Mouse (Mus musculus): ENCODE data around the gene Gpx8.

Gpx8 gene

DNA sequence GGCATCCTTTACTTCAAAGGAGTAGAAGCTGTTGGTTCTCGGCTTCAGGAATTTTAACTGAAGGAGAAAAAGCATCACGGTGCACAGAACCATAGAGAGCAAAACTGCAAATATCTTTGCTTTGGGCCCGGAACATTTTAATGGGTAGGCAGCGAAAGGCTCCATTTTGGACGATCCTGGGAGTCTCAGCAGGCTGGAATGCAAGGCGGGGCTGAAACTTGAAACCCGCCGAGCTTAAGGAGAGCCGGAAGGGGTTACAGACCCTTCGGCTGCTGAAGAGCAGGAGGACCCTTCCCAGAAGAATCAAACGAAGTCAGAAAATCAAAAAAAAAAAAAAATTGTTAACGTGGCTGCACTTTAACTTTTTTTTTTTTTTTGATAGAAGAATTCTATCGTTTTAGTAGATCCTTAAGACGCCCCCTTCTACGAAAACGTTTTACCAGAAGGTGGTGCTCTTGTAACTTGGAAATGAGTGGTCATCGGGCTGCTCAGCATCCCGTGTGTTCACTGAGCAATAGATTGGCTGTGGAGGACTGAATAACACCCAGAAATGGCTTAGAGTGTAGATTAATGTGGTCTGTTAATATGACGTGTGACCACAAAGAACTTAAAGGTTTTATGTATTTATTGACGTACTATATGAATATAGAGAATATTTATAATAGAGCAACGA, at the start of gene Gpx8:
Gene Gpx8, minus strand, starts transcription at position 200 of the 673 bp plus-strand sequence.
- DNase-seq (ENCODE audit: low spot score) = peak; percentile 44

DNA sequence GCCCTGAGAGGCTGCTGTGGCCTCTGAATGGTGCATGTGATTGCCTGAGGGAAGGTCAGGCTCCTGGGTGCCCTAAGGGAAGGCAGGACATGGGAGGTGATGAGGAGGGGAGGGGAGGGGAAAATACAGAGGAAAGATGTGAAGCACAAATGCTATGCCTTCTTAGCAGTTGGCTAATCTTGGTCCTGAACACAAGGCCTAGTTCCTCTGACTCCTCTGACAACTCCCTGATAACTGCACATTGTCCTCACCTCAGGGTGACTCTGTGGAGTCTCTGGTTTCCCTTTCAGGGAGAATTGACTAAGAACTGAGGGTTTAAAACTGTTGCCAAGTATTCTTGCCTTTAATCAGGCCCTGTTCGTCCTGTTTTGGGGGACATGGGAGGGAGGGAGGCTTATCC, 48.4 kb upstream of the Gpx8 start:
- no peak for DNase-seq (ENCODE audit: low spot score)

DNA sequence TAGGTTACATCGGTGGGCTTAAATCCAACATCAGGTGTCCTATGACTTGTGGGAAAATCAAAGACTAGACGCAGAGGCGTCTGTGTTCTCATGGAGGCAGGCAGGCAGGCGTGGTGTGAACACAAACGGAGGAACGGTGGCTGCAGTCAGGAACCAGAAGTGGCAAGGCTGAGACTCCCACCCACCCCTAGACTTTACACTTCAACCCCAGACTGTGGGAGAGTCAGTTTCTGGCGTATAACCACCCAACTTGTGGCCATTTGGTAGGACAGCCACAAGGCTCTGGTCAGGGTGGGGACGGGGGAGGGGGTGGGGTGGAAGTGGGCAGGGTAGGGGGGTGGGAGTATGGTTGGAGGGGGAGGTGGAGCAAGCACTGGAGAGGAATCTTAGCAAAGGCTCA, 44.3 kb upstream of the Gpx8 start:
- no peak for DNase-seq (ENCODE audit: low spot score)

DNA sequence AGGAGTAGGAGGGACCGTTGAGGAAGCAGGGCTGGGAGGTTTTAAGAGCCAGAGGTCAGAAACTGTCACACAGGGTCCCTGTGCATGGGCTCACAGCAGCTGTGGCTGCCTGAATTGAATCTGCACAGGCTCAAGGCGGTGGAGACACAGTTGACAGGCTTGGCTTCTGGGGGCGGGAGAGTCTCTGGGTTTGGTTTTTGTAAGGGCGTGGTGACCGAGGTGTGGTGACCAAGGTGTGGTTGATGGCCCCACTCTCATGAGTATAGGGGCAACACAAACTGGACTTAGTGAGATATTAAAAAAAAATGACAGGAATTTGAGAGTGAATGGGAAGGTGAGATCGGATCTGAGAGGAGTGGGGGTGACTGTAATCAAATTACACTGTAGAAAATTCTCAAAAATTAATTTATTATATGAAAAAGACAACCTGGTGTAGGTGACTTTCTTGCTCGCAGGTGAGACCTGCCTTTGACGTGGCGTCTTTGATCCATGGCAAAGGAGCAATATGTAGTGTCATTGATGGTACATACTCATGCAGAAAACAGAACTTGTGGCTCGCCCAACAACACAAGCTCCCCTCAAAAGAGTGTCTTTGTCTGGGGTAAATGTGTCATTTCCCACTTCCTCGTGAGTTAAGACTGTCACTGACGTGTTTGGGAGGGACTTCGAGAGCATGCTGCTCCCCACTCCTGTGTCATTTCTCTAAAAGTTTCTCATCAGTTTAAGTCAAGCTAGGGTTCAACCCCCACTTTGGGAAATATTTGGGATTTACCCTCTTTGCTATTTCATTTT, 41.2 kb upstream of the Gpx8 start:
- DNase-seq (ENCODE audit: low spot score) = no peak

DNA sequence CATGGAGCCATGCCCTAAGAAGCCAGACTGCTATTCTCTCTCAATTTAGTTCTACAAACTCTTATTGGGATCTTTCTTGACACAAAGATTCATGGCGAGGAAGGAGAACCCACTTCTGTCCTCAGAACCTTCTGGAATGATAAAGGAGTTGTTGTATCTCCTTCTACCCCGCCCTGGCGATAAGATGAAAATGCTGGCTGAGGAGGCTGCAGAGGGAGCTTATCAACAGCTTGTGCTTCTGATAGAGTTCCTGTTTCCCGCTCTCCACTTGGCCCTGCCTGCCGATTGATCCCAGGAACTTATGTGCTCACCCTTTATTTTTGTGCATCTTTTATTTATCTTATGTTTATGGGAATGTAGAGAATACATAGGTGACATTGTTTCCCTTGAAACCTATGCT, 38.5 kb upstream of the Gpx8 start:
- no peak for DNase-seq (ENCODE audit: low spot score)

DNA sequence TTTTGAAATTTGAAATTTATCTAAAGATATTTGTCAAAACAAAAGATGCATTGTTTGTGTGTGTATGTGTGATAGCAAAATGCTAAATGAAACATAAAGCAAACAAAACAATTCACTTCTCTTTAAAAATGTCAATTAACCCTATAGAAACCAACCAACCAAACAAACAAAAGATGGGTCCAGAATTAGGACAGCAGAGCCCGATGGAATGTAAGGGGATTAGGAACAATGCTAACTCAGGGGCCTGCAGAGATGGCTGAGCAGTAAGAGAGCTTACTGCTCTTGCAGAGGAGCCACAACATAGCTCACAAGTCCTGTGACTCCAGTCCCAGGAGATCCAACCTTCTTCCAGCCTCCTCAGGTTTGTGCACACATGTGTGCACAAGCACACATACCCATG, 35.9 kb upstream of the Gpx8 start:
- DNase-seq (ENCODE audit: low spot score) = no peak

DNA sequence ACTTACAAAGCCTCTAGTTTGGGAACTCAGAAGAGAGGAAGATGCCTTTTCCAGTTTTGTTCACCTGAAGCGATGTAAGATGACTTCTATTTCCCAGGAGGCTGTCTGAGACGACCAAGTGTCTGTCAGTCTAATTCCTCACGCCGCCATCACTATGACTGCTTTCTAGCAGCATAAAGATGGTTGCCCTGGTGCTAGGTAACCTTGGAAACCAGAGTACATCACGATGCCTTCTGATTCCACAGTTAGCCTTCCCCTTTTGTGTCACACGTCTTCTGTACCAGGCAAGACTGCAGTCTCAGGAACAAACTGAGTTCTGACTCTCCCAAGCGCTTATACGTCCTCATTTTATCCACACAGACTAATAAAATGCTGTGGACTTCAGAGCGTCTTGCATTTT, 32.8 kb upstream of the Gpx8 start:
- no peak for DNase-seq (ENCODE audit: low spot score)

DNA sequence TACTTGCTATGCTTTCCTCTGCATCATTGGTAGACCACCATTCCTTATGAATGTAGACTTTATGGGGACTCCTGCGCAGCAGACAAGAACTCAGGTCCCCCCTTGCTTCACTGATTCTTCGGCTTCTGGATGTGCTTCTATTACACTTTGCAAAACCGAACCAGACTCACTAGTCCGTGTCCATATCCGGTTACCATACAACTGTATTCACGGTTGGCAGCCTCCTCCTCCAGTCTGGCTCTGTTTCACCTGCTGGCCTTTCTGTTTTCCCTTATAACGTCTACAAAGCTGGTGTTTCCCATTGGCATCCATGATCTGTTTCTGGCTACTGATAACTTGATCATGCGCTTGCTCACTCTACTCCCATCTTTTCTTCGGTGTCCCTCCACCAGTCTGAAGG, 18.3 kb upstream of the Gpx8 start:
- DNase-seq (ENCODE audit: low spot score) = no peak

DNA sequence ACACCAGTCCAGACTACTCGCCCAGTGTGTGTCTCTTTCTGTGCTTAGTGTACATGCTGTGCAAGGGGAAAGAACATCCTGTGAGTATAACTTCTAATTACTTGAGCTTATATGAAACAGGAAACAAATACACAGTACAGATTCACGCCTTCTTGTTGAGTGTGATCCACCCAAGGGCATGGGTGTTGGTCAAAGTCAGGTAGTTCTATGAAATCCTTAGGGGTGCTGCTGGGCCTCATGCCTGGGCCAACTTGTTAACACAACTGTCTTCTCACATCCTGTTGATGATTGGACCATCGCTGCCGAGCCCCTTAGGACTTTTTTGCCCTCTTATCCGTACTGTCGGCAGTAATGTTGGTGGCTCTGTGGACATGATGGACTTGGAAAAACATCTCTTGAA, 15.5 kb upstream of the Gpx8 start:
- no peak for DNase-seq (ENCODE audit: low spot score)

DNA sequence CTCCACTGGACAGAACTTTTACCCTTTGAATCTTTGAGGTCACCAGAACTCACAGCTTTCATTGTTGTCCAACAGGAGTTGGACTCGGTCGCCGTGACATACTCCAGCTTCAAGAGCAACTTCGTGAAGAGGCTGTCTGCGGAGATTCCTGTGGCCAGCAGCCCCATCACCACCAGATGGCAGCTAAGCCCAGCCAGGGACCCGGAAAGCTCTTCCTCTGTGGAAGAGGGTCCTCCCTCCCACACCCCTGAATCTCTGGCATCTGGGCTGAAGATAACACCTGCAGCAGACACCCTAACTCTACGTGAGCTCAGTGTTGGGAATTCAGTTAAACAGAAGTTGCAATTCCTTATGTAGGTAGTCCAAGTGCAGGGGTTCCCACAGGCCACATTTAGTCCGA, 9.6 kb upstream of the Gpx8 start:
- DNase-seq (ENCODE audit: low spot score) = no peak

DNA sequence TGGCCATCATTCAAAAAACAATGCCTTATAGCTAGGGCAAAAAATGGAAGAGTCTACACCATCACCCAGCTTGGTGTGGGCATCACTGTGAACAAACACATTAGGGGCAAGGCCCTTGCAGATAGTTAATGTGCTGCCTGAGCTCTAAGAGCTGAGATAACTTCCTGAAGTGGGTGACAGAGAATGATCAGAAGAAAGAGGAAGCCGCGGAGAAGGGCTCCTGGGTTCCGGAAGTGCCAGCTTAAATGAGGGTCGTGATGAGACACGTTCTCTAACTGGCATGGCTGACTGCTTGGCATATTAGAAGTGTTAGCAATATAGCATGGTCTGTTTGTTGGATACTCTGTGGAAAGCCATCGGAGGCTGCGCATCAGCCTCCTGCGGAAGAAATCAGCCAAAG, 8.0 kb upstream of the Gpx8 start:
- no peak for DNase-seq (ENCODE audit: low spot score)

DNA sequence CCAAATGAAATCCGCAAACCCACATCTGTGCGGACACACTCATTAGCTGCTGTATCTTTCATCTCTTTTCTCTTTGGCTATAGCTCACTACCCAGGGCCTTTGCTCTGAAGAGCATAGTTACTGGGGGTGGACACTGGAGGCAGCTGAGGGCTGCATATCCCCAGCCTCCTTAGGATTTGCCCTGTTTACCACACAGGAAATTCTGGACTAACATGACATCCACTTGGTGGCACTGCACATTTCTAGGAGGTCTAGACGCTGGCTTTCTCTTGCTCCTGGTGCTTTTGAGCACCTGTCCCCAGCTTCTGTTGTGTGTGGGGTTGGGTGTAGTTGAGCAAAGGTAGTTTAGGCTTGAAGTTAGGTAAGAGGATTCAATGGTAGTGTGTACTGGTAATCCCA, 1.4 kb upstream of the Gpx8 start:
- no peak for DNase-seq (ENCODE audit: low spot score)

DNA sequence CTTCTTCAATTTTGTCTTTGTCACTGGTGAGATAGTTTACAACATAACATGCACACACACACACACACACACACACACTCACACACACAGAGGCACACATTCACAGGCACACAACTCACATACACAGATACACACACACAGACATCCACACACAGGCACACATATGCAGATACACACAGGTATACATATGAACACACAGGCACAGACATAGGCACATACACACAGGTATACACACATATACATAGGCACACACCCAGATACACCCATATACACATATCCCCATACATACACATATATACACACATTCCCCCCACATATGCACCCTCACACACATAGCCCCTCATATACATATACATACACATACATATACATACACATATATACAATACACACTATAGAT, 808 bp upstream of the Gpx8 start:
- DNase-seq (ENCODE audit: low spot score) = no peak

DNA sequence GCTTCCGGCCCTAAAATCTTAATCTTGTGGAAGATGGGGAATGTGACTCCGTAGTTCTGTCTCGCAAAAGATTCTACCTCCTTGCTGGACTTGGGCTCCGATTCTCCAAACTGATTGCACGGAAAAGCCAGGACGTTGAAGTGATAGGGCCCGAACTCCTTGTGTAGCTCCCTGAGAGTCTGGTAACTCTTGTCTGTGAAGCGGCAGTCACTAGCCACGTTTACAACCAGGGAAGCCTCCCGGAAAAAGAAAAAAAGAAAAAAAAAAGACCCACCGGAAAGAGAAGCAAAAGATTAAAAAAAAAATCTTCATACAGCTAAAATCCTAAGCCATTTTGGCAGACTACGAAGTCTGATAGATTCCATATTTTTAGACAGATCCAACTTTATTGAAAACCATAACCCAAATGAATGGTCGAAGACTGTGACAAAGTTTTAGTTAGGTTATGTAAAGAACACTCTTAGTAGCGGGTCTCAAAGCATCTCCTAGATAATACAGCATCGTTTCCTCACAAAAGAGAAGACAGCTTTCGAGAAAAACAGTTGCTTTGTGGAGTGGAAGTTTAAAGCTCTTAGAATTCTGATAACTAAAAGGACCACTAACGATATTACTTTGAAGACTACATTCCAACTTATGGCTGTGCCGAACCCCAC, 626 bp downstream of the Gpx8 start:
- DNase-seq (ENCODE audit: low spot score) = no peak

DNA sequence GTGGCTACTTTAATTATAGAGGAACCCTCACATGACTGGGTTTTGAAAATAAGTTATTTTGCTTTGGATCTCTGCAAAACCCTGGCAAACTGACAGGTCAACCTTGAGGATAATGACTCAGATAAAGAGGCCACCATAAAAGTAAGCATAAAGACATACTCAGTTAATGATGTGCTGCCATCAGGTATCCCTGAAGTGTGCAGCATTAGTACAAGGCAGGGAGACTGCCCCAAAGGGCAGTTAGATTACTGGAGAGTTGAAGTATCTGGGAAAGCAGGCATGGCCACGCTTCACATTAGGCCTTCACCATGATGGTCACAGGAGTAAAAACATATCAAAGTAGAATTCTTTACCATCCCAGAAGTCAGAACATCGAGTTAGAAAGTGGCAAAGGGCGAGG, 1.3 kb downstream of the Gpx8 start:
- DNase-seq (ENCODE audit: low spot score) = no peak

DNA sequence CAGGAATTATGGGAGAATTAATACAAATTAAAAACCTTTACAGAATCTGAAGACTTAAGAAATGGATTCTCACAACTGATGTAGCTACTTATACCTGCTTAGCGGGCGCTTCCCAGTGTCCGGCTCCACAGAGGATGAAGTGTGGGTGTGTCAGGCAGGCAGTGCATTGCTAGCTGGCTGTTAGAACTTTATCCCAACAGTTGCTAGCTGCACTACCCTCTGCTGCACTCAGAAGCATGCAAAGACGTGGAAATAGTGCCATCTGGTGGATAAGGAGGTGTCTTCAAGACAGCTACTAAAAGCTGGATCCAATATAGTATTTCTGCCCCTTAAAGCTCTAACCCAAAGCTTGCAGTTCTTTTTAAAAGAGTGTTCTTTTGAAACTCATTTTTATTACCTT, 10.4 kb downstream of the Gpx8 start:
- peak; percentile 81 for DNase-seq (ENCODE audit: low spot score)

DNA sequence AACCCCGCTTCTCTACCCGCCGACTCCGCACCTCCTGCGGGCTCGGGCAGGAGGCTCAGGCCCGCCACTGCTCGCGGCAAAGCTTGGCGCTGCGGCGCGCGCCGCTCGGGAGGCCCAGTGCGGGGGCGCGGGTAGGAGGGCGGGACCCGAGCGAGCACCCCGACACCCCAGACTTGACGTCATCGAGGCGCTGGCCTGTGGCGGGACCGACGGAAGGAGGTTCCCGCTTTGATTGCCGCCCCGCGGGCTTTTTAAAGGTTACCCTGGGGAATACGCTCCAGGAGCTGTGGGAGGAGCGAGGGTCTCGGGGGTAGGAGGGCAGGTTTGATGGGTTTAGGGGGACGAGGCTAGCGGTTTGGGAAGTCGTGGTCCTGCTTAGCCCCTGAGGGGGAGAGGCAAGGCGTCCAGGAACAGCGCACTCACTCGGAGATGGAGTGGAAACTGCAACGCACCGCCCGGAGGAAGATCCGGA, 11.2 kb downstream of the Gpx8 start, which contains the start of gene Cdc20b:
Gene Cdc20b, plus strand, starts transcription at position 162 of the 472 bp plus-strand sequence.
- DNase-seq (ENCODE audit: low spot score) = peak; percentile 13

DNA sequence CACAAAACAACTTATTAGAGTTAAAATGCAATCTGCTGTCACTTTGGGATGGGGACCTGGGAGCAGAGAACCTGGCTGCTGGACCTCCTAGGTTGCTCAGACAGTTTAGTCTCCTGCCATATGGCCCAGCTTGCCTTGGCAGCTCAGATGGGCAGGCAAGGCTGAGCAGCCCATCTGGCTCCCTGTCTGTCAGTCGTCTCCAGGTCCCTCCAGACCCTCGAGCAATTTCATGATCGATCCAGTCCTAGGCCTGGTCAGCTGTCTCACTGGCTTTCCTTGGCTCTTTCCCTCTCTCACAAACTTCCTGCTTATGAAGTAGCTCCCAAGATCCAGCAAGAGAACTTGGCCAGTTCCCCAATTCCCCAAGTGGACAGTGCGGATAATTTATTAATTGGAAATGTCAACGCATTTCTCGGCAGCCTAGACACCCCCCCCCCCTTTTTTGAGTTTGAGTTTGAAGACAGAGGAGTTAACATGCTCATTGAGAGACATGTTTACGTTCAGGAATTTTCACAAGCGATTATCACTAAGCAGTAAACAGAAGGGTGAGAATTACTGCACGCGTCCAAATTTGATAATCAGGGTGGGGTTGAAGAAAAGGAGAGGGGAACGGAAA, 11.8 kb downstream of the Gpx8 start:
- DNase-seq (ENCODE audit: low spot score) = no peak

DNA sequence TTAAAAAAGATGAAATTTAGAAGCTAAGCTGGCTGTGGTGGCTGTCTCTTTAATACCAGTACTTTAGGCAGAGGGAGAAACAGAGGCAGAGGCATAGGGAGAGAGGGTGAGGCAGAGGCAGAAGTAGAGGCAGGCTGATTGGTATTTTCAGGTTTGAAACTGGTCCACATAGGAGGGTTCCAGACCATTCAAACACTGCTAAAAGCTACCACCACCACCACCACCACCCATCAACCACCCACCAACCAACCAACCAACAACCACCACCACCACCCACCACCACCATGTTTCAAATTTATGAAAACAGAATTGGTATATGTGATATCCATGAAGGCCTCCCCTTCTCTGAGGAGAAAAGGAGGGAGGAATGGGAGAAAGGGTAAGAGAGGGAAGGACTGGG, 13.4 kb downstream of the Gpx8 start:
- no peak for DNase-seq (ENCODE audit: low spot score)

DNA sequence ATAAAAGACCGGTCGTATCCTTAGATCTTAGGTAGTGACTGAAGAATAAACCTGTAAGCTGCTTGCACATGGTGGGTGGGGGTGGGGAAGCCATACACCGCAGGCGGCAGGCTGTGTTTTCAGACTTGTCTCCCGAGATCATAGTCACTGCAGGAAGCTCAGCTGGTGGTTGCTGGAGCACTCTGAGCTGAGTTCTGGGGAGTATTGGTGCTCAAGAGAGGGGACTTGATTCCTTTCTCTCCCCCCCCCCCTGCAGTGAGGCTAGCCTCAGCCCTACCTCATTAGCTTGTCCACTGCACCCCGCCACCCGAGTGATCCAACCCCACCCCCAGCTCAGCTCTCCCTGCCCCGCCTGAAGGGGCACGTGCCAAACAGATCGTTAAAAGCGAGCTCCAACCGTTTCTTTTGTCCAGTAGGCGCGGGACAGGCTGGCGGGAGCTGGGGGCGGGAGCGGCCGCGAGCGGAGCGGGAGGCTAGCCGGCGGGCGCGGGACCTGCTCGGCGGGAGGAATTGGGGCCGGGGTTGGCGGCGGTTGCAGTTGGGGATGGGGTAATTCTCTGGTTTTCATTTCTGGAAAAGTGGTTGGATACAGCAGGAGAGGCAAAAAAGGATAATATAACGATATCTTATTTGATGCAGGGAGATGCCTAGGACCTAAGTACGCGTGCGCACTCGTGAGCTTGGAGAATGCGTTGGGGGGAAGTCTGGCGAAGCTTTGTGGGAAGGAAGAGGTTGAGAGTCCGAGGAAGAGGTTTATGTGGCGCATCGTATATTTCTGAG, 14.2 kb downstream of the Gpx8 start:
- peak; percentile 41 for DNase-seq (ENCODE audit: low spot score)

DNA sequence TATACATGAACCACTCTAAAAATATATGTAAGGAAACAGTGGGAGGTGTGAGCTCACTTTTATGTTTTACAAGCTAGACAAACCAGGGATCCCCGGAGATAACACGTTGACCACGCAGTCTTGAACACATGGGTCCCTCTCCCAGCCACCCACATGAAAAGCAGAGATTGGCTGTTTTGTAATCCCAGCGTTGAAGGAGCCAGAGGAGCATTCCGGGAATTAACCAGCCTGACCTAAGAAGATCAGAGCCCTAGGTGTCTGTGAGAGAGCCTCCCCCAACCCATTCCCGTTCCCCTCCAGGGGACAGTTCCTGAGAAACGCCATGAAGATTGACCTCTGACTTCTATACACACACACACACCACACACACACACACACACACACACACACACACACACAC, 14.9 kb downstream of the Gpx8 start:
- DNase-seq (ENCODE audit: low spot score) = no peak

All from layer of hippocampus, adult 11-12 months (tissue).